Mouse (Mus musculus) liver, postnatal 0 days (tissue): Measurements from ENCODE around the gene Creg2.

Experiments
- CTCF ChIP-seq: sonication (generic); IDR thresholded peaks from 2 replicates; pipeline ENCODE4 v1.5.1; 2016; ENCODE audit warnings: antibody characterized with exemption, low read depth
- EP300 ChIP-seq: IDR thresholded peaks from 2 replicates; pipeline ENCODE4 v1.6.1; 2016; ENCODE audit warnings: antibody characterized with exemption, low read depth, mild to moderate bottlenecking

GRCm38 (mm10) chr1:39687279-39687678 lies 36.0 kb upstream of the Creg2 start:
- TF ChIP-seq CTCF (no peak), EP300 (no peak)
